Mouse (Mus musculus) heart, embryonic 10.5 days (tissue): ENCODE measurements at regions not wholly inside any gene's neighbourhood (a gene's known extent, or its start where the extent isn't known, plus 50 kb on each side); places are given as distances from the start of the nearest gene placed in this dataset.

Experiments
- DNase-seq: peaks from one replicate; pipeline ENCODE4 v3.0.0-alpha.2; 2017; ENCODE audit warnings: low spot score
- H3K27ac ChIP-seq: fragments of 300-500 bp; sonication (generic); 2 replicates; pipeline ENCODE4 v1.5.1; 2016; ENCODE audit warnings: mild to moderate bottlenecking
- H3K27me3 ChIP-seq: fragments of 300-500 bp; sonication (generic); 2 replicates; pipeline ENCODE4 v1.6.1; 2016; ENCODE audit warnings: mild to moderate bottlenecking; ENCODE audit not compliant: poor library complexity, insufficient read depth, severe bottlenecking
- H3K36me3 ChIP-seq: fragments of 300-500 bp; sonication (generic); 2 replicates; pipeline ENCODE4 v1.6.1; 2016; ENCODE audit warnings: mild to moderate bottlenecking, moderate library complexity
- H3K4me1 ChIP-seq: fragments of 300-500 bp; sonication (generic); 2 replicates; pipeline ENCODE4 v1.6.1; 2016; ENCODE audit warnings: mild to moderate bottlenecking
- H3K4me3 ChIP-seq: fragments of 300-500 bp; sonication (generic); 2 replicates; pipeline ENCODE4 v1.5.1; 2016; ENCODE audit warnings: mild to moderate bottlenecking, moderate library complexity
- H3K9me3 ChIP-seq: fragments of 300-500 bp; sonication (generic); 2 replicates; pipeline ENCODE4 v1.6.1; 2016; ENCODE audit warnings: mild to moderate bottlenecking, moderate library complexity
- WGBS: fragments of 180-500 bp; shearing (Covaris S2); methylation state at CpG from one replicate; pipeline ENCODE4 v1.1.7; 2016; 5-methylcytosine and 5-hydroxymethylcytosine counted together

DNA sequence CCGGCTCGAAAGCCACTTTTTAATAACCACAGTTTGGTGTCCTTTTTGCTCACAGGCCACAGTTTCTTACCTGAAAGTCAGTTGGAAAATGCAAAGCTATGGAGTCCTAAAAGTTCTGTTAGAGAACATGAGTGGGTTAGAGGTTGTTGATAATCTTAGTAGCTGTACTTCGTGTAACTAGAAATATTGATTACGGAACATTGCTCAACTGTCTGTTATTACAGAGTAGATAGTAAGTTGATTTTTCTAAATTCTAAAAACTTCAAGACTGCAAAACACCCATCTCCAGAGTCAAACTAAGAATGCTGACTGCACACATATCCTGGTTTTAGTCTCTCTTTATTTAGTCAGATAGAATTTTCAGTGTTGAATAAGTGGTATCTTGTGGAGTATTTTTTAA is 111.0 kb downstream of the Slc38a4 start:
- DNase-seq, result no peak
- H3K4me3 ChIP-seq, result no peak overlapping the region
- H3K27ac ChIP-seq, result no peak overlapping the region
- no peaks in the 10 kb centered on the region for H3K36me3 ChIP-seq
- peaks cover 5% of the 10 kb centered on the region; the same call in 1 of the 2 replicates for H3K4me1 ChIP-seq
- H3K9me3 ChIP-seq, result no peaks in the 10 kb centered on the region
- WGBS, result 95% methylated on average over 4 of the region's 4 CpGs
- no peaks in the 10 kb centered on the region for H3K27me3 ChIP-seq

DNA sequence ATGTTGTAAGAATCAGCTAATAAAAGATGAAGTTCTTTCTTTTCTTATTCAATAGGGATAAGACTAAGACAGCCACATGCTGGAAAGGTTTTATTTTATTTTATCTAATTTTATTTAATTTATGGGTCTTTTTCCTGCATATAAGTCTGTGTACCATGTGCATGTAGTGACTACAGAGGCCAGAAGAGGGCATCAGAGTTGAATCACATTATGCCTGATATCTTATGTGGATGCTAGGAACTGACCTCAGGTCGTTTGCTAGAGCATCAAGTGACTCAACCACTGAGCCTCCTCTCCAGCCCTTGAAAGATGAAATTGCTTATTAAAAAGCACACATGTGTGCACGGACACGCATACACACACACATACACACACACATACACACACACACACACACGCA is 113.1 kb downstream of the Slc38a4 start:
- no peak for DNase-seq
- no peaks in the 10 kb centered on the region for H3K9me3 ChIP-seq
- H3K4me3 ChIP-seq, result no peak overlapping the region
- no peaks in the 10 kb centered on the region for H3K36me3 ChIP-seq
- 82% methylated on average over 4 of the region's 4 CpGs for WGBS
- peaks cover 6% of the 10 kb centered on the region for H3K4me1 ChIP-seq
- H3K27ac ChIP-seq, result no peak overlapping the region
- H3K27me3 ChIP-seq, result no peaks in the 10 kb centered on the region

DNA sequence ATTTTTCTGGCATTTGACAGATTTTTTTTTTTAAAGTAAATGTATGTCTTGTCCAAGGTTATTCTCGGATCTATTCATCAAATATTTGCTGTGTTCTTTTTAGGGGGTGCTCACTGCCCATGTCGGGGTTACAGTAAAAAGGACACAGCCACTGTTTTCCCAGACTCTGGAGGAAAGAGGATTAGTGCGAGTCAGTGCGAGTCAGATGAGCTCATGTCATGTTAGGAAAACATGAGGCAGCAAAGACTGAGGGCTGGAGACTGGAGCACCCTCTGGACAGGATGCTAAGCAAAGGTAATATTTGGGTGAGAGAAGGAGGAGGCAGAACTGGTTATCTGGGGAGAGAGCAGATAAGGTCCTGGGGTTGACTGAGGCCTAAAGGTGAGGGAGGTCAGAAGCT is 117.3 kb downstream of the Slc38a4 start:
- DNase-seq, result no peak
- 60% methylated on average over 4 of the region's 4 CpGs for WGBS

DNA sequence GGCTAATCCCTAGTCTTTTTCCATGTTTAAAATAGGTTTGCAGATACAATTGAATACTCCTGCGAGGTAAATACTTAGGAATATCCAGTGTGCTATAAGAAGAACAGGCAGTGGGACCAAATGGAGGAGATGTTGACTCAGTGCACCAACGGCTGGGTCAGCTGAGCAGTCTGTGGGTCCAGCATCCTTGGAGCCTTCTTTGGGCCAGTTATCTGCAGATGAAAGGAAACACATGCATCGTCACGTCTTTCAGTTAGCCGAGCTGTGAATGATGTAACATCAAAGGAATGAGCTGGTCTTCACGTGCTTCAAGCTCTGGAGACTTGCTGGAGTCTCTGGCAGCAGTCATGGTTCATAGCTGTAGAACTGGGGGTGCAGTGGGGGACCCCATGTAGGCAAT is 118.1 kb downstream of the Slc38a4 start:
- Histone ChIP-seq H3K9me3 (no peaks in the 10 kb centered on the region), H3K36me3 (no peaks in the 10 kb centered on the region), H3K27me3 (no peaks in the 10 kb centered on the region), H3K4me3 (no peak overlapping the region), H3K4me1 (peaks cover 21% of the 10 kb centered on the region), H3K27ac (peak overlapping the region; percentile 36; the same call in 1 of the 2 replicates)
- WGBS, result 25% methylated on average over 6 of the region's 6 CpGs
- DNase-seq, result no peak

More for the DNA sequence above, 117.3 kb downstream of the Slc38a4 start:
- Histone ChIP-seq H3K4me1 (peaks cover 20% of the 10 kb centered on the region), H3K4me3 (no peak overlapping the region), H3K36me3 (no peaks in the 10 kb centered on the region), H3K9me3 (no peaks in the 10 kb centered on the region), H3K27me3 (no peaks in the 10 kb centered on the region), H3K27ac (peak overlapping the region; percentile 36; the same call in 1 of the 2 replicates)

DNA sequence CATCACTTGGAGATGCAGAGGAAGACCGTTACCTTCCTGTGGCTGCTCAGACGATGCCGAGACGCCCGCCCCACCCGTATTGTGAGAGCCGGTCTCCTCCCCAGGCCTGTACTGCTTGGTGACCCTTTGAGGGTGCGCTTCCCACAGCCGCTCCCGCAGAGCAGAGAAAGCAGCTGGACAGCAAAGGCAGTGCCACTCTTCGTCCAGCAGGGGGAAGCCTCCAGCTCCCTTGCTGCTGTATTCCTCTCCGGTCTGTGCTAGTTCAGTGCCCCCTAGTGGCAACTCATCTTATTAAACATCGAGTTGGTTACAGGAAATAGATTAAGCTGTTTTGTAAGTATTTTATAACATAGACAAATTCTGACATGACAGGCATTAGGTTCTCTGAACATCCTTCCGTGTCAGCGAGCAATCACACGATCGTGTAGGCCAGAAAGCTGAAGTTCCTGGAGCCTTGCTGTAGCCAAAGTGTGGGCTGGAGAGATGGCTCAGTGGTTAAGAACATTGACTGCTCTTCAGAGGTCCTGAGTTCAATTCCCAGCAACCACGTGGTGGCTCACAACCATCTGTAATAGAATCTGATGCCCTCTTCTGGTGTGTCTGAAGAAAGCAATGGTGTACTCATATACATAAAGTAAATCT is 118.9 kb downstream of the Slc38a4 start:
- peak overlapping the region; percentile 76 for H3K27ac ChIP-seq
- H3K4me3 ChIP-seq, result peak overlapping the region; percentile 45
- WGBS, result 4% methylated on average over 18 of the region's 18 CpGs
- H3K4me1 ChIP-seq, result peaks cover 21% of the 10 kb centered on the region
- H3K9me3 ChIP-seq, result no peaks in the 10 kb centered on the region
- DNase-seq, result peak; percentile 89
- no peaks in the 10 kb centered on the region for H3K36me3 ChIP-seq
- no peaks in the 10 kb centered on the region for H3K27me3 ChIP-seq

DNA sequence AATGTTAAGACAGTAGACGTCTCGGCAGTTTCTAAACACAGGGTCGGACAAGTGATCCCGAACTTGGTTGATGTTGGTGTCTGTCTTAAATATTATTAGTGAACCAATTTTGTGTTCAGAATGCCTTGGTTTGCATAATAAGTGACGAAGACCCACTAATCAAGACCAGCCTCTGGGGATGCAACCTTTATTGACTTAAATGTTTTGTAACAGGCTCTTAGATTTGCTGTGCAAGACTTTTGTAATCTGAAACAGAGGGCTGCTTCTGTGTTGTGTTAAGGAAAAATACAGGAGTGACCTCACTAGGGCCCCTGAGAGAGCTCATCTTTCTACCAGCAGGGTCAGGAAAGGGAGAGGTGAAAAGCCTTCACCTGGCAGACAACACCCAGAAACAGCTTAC is 119.5 kb downstream of the Slc38a4 start:
- 78% methylated on average over 5 of the region's 5 CpGs for WGBS
- no peaks in the 10 kb centered on the region for H3K27me3 ChIP-seq
- H3K9me3 ChIP-seq, result no peaks in the 10 kb centered on the region
- H3K4me3 ChIP-seq, result peak overlapping the region; percentile 45
- no peaks in the 10 kb centered on the region for H3K36me3 ChIP-seq
- no peak for DNase-seq
- peak overlapping the region; percentile 76 for H3K27ac ChIP-seq
- peaks cover 21% of the 10 kb centered on the region for H3K4me1 ChIP-seq

DNA sequence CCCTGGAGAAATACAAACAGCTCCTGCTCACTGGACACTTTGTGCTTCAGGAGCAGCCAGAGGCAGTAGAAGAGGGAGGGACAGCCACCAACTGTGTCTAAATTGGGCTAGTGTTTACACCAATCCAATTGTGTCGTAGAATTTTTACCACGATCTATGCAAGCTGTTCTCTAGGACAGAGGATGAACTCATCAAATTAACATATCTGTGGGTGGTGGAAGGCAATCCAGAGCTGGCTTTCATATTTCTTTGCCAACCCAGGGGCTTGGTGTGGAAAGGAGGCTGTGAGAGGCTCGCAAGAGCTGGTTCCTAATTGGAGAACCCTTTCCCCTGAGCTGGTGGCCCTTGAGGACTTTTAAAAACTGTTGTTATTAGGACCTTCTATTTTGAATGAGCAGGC is 122.3 kb downstream of the Slc38a4 start:
- WGBS, result 62% methylated on average over 3 of the region's 3 CpGs
- peaks cover 17% of the 10 kb centered on the region for H3K4me1 ChIP-seq
- no peak for DNase-seq
- H3K9me3 ChIP-seq, result no peaks in the 10 kb centered on the region
- no peaks in the 10 kb centered on the region for H3K27me3 ChIP-seq
- no peak overlapping the region; the same call in 1 of the 2 replicates for H3K27ac ChIP-seq
- no peaks in the 10 kb centered on the region for H3K36me3 ChIP-seq
- H3K4me3 ChIP-seq, result no peak overlapping the region

DNA sequence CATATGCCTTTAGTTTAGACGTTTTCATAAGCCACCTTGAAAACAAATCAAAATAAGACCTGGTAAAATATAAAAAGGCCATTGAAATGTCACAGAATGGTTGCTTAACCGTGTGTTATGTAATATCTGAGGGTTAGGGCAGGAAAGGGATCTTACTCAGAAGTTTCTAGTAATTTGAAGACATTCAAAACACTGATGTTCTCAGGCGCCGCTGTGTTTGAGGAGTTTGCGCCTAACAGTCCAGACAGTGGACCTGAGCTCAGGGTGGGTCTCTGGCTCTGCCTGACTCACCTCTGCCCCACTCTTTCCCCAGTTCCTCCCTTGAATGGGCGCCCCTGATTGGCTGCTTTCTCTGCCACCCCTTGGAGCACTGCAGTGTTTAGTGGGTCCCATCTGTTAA is 125.2 kb downstream of the Slc38a4 start:
- Histone ChIP-seq H3K4me1 (0 out of 2 replicates have a peak, but pooled peaks cover 2% of the 10 kb centered on the region), H3K27ac (no peak overlapping the region), H3K36me3 (no peaks in the 10 kb centered on the region), H3K4me3 (no peak overlapping the region), H3K27me3 (no peaks in the 10 kb centered on the region), H3K9me3 (no peaks in the 10 kb centered on the region)
- DNase-seq, result no peak
- WGBS, result 74% methylated on average over 6 of the region's 6 CpGs

DNA sequence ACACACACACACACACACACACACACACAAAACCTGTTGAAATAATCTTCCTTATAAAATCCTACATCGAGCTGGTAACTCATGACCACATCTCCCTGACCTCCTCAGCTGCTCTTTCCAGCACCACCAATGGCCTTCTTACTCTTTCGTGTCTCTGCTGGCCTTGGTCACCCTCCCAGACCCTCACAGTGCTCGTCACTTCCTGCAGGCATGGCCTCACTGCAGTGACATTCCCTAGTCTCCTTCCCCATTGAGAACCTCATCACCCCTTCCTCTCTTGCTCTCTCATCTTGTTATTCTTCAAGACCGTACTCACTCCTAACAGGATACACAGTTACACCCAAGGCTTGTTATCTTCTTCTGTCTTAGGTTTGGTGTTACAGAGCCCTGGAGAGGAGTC is 126.0 kb downstream of the Slc38a4 start:
- peak; percentile 70 for DNase-seq
- 0 out of 2 replicates have a peak, but pooled peaks cover 2% of the 10 kb centered on the region for H3K4me1 ChIP-seq
- 58% methylated on average over 4 of the region's 4 CpGs for WGBS
- H3K9me3 ChIP-seq, result no peaks in the 10 kb centered on the region
- no peak overlapping the region for H3K27ac ChIP-seq
- no peak overlapping the region for H3K4me3 ChIP-seq
- H3K36me3 ChIP-seq, result no peaks in the 10 kb centered on the region
- no peaks in the 10 kb centered on the region for H3K27me3 ChIP-seq

DNA sequence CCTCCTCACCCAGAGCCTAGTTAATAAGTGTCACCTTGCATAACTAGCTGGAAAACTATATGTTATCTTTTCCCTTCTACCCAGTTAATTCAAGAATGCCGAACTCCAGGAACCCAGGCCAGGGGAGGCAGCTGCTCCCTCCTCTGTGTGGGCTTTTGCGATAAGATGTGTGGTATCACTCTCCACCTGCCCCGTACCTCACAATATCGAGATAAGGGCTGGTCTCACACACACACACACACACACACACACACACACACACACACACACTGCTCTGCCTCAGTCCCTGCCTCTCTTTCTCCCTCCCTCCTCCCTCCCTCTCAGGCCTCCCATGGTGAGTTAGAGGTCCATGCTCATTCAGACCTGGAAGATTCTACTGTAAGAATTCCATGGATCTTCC is 127.1 kb downstream of the Slc38a4 start:
- no peaks in the 10 kb centered on the region for H3K36me3 ChIP-seq
- 0 out of 2 replicates have a peak, but pooled peaks cover 2% of the 10 kb centered on the region for H3K4me1 ChIP-seq
- H3K27me3 ChIP-seq, result no peaks in the 10 kb centered on the region
- no peak overlapping the region for H3K4me3 ChIP-seq
- no peak overlapping the region for H3K27ac ChIP-seq
- peak; percentile 51 for DNase-seq
- 64% methylated on average over 4 of the region's 4 CpGs for WGBS
- no peaks in the 10 kb centered on the region for H3K9me3 ChIP-seq

DNA sequence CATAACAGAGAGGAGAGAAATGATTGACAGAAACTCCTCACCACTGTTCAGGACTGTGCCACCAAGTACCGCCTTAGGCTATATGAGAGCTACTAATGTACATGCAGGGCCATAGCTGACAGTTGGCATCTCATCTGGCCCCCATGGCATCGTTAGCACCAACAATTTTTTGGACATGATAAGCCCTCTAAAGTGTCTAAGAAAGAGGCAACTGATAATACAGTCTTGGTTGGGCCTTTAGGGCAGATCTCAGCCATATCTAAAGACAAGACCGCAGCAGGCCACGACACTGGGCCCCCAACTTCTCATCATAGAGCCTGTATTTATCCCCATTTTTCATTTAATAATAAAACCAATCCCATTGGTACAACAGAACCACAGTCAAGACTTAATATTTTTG is 128.1 kb downstream of the Slc38a4 start:
- Histone ChIP-seq H3K36me3 (no peaks in the 10 kb centered on the region), H3K9me3 (no peaks in the 10 kb centered on the region), H3K4me3 (no peak overlapping the region), H3K27ac (no peak overlapping the region), H3K27me3 (no peaks in the 10 kb centered on the region), H3K4me1 (no peaks in the 10 kb centered on the region)
- 93% methylated on average over 4 of the region's 4 CpGs for WGBS
- DNase-seq, result peak; percentile 39

DNA sequence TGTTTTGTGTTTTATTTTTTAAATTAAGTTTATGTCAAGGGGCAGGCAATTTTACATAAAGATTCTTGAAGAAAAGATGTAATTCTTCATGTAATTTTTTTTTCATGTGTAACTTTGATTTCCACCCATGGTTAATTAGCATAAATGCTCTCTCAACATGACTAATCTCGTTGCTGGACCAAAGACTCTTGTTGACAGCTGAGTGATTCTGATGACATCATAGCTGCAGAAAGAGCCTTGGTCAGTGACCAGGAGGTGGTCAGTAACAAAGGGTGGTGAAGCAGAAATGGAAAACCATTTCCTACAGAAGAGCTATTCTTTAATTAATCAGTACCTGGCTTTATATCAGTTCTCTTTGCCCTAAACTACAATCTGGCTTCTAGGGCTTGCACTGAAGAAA is 129.1 kb downstream of the Slc38a4 start:
- DNase-seq, result no peak
- Histone ChIP-seq H3K4me3 (no peak overlapping the region), H3K4me1 (no peaks in the 10 kb centered on the region), H3K27ac (no peak overlapping the region), H3K9me3 (no peaks in the 10 kb centered on the region), H3K36me3 (no peaks in the 10 kb centered on the region), H3K27me3 (no peaks in the 10 kb centered on the region)
- 49% methylated on average over 1 of the region's 1 CpGs for WGBS

DNA sequence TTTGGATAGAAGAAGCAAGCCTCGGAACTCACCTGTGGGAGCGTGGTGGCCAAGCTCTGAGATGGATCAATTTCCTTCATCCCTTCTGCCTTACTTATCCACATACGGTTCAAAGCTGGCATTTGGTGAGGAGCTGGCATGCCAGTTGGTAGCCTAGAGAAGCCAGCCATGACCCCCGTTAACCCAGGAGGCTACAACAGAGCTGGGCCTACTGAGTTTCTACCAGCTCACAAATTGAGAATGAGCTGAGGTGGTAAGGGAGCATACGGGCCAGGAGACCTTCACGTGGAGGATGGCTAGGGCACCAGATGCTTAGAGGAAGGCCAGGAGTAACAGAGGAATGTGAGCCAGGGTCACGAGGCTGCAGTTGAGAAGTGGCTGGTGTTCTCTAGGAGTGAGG is 139.2 kb downstream of the Slc38a4 start:
- Histone ChIP-seq H3K4me1 (0 out of 2 replicates have a peak, but pooled peaks cover 11% of the 10 kb centered on the region), H3K27me3 (no peaks in the 10 kb centered on the region), H3K9me3 (no peaks in the 10 kb centered on the region), H3K4me3 (no peak overlapping the region), H3K27ac (no peak overlapping the region), H3K36me3 (no peaks in the 10 kb centered on the region)
- 89% methylated on average over 7 of the region's 7 CpGs for WGBS
- peak; percentile 68 for DNase-seq

DNA sequence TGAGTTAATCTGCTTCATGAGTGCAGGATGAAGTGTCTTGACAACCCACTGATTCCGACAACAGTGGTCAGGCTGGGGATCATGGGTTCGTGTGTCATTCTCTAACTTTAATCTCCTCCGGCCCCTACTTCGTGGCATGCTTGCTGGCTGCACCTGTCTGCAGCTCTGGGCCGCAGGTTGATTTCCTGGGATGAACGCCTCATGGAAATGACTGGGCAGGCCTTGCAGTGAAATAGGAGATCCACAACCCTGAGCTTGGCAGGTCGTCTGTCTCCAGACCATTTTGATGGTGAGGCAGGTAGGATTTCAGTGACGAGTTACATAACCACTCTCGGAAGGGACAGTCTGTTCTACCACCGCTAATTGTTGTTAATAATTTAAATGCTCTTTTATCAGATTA is 140.2 kb downstream of the Slc38a4 start:
- DNase-seq, result peak; percentile 45
- 0 out of 2 replicates have a peak, but pooled peaks cover 11% of the 10 kb centered on the region for H3K4me1 ChIP-seq
- no peaks in the 10 kb centered on the region for H3K9me3 ChIP-seq
- no peaks in the 10 kb centered on the region for H3K36me3 ChIP-seq
- 70% methylated on average over 10 of the region's 10 CpGs for WGBS
- H3K4me3 ChIP-seq, result no peak overlapping the region
- no peaks in the 10 kb centered on the region for H3K27me3 ChIP-seq
- H3K27ac ChIP-seq, result no peak overlapping the region
